Mouse (Mus musculus): Measurements from ENCODE around the gene Scn2b. TPM values are rescaled to one million over a fixed set of nuclear protein-coding genes. Genes with fewer than 3 reads are reported as not detected.

Gene Scn2b
- polyA plus RNA-seq, 1 experiment from 2014 or later = 1.4 TPM

DNA sequence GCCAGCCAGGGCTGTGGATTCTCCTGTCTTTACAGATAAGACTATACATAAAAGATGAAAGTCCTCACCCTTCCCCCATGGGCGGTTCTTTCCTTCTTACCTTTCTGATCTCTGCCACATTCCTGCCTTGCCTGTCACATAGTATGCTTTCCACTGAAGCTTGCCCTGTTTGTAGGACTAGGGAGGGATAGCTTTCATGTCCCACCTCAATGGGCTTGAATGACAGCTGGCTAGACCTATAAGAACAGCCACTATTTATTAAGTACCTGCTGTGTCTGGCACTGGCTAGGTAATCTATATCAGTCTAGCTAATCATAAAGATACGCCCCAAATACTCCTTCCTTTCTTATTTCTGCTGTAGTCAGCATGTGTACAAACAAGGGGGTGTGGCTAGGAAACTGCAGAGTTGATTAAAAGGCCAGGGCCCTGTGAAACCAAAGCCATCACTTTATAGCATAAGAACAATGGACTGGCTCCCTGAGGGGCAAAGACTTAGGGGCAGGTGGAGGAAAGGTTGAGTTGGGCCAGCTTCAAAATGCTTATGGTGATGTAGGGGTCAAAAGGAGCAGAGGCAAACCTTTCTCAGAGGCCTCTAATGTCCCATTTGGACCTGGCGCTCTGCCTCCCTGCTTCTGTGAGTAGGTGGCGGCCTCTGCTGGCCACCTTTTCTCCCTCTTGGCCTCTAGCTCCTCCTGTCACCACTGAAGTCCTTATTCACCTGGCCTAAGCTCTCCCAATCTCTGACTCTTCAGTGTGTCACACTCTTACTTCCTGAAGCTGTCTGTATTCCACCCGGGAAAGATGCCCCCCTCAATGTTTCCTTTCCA, 16.1 kb downstream of the Scn2b start:
- Histone ChIP-seq H3K4me3 (ENCODE audit: control insufficient read depth in 1 of 2, insufficient read depth in 1 of 2, low read depth in 1 of 2, low read length in 2 of 2) (no peak overlapping the region), H3K9me3 (ENCODE audit: control insufficient read depth, low read length) (no peaks in the 10 kb centered on the region), H3K27me3 (ENCODE audit: control insufficient read depth, insufficient read depth, low read length) (peaks cover 38% of the 10 kb centered on the region), H3K36me3 (ENCODE audit: control insufficient read depth, insufficient read depth, low read length) (no peaks in the 10 kb centered on the region), H3K9ac (ENCODE audit: low read length) (no peak overlapping the region), H3K27ac (replicated peaks in 1 of 2; ENCODE audit: control insufficient read depth in 1 of 2, insufficient read depth in 1 of 2, low read depth in 2 of 2, low read length in 2 of 2) (no peak overlapping the region), H3K4me2 (ENCODE audit: low read length) (no peak overlapping the region), H3K4me1 (ENCODE audit: control insufficient read depth in 2 of 2, insufficient read depth in 2 of 2, low read length in 2 of 2) (peaks cover 9 to 23% of the 10 kb centered on the region in 2 experiments)
- 21% methylated on average over 5 of the region's 5 CpGs for WGBS
- no peak for ATAC-seq (ENCODE audit: insufficient number of reproducible peaks, insufficient read depth, low FRiP score, low read depth)

DNA sequence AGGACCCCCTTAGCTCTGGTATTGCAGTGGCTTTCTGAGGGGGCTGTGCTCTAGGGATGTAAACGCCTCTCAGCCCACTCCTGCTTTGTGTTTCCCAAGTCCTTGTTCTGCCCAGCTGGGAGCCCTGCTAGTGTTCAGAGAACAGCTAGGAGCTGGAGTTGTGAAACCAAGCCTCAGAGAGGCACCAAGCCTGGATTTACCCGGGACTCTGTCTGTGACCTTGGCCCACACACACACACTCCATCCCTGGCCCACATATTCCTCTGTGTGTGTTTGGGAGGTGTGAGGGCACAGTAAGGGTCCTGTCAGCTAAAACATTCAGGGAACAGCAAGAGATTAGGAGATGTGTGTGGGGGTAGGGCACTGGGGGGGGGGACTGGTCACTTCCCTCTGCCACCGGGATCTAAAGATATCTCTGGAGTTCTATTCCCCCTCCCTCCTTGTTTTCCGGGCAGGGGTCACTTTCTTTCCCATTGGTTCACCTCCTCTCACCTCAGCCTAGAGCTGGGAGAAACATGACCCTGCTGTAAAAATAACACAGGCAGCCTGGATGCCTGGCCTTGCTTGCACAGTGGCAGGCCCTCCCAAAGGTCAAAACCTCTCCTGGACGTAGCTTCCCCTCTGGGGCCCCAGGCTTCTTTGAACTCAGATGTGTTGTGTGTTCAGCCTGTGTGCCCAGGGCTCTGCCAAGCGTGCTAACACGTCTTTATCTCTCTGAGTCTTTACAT, 19.0 kb downstream of the Scn2b start:
- WGBS = 9% methylated on average over 7 of the region's 7 CpGs
- Histone ChIP-seq H3K4me2 (ENCODE audit: low read length) (no peak overlapping the region), H3K36me3 (ENCODE audit: control insufficient read depth, insufficient read depth, low read length) (no peaks in the 10 kb centered on the region), H3K27me3 (ENCODE audit: control insufficient read depth, insufficient read depth, low read length) (peaks cover 66% of the 10 kb centered on the region), H3K4me1 (ENCODE audit: control insufficient read depth in 2 of 2, insufficient read depth in 2 of 2, low read length in 2 of 2) (peaks cover 9 to 27% of the 10 kb centered on the region in 2 experiments), H3K4me3 (ENCODE audit: control insufficient read depth in 1 of 2, insufficient read depth in 1 of 2, low read depth in 1 of 2, low read length in 2 of 2) (no peak overlapping the region), H3K27ac (replicated peaks in 1 of 2; ENCODE audit: control insufficient read depth in 1 of 2, insufficient read depth in 1 of 2, low read depth in 2 of 2, low read length in 2 of 2) (0 out of 4 replicates have a peak overlapping the region, but pooled peaks of 1 of the 2 experiments have one; percentile 1), H3K9me3 (ENCODE audit: control insufficient read depth, low read length) (no peaks in the 10 kb centered on the region), H3K9ac (ENCODE audit: low read length) (no peak overlapping the region)
- no peak for ATAC-seq (ENCODE audit: insufficient number of reproducible peaks, insufficient read depth, low FRiP score, low read depth)

DNA sequence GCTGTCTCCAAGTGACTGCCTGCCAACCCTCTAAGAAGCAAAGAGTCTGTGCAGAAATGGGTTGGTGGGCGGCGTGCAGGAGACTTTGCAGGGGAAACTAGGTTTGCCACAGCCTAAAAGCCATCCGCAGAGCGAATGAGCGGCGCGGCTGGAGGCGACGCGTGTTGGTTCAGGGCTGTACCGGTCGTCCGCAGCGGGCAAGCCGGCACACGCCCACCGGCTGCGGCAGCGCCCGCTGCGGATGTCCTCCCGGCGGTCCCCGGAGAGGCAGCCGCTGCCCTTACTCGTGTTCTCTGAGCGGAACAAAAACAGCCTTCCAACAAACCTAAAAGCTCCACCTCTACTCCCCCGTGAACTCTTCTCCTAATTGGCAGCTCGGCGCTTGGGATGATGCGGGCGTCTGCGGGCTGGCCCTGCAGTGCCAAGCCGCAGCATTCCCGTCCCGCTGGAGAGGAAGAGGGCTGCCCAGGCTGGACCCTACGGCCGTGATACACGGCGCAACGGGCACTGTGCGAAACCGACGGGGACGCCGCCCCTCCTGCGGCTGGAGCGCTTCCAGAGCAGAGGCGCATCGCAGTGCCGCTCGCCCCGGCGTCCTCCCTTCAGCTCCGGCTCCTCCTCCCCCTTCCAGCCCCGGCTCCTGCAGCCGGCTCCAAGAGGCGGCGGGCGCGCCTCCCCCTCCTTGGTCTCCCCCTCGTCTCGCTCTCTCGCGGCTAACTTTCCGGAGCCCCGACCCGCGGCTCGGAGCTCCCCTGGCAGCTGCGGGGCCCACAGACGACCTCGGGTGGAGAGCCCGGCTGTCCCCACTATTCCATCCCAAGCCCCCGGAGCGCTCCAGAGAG, 20.8 kb downstream of the Scn2b start, which contains the start of gene Scn4b:
Gene Scn4b, plus strand, starts transcription at position 205 of the 842 bp plus-strand sequence.
- Histone ChIP-seq H3K4me2 (ENCODE audit: low read length) (peak within 1 kb of the TSS; percentile 97), H3K27me3 (ENCODE audit: control insufficient read depth, insufficient read depth, low read length) (peaks cover 75% of the 10 kb centered on the region), H3K36me3 (ENCODE audit: control insufficient read depth, insufficient read depth, low read length) (no peaks in the 10 kb centered on the region), H3K9ac (ENCODE audit: low read length) (peak within 1 kb of the TSS; percentile 66), H3K4me1 (ENCODE audit: control insufficient read depth in 2 of 2, insufficient read depth in 2 of 2, low read length in 2 of 2) (peaks cover 9 to 27% of the 10 kb centered on the region in 2 experiments), H3K9me3 (ENCODE audit: control insufficient read depth, low read length) (no peaks in the 10 kb centered on the region), H3K4me3 (ENCODE audit: control insufficient read depth in 1 of 2, insufficient read depth in 1 of 2, low read depth in 1 of 2, low read length in 2 of 2) (peak within 1 kb of the TSS; percentile 54 to 56), H3K27ac (replicated peaks in 1 of 2; ENCODE audit: control insufficient read depth in 1 of 2, insufficient read depth in 1 of 2, low read depth in 2 of 2, low read length in 2 of 2) (no peak within 1 kb of the TSS)
- under 1% methylated on average over 74 of the region's 76 CpGs for WGBS
- ATAC-seq (ENCODE audit: insufficient number of reproducible peaks, insufficient read depth, low FRiP score, low read depth) = 0 out of 2 replicates have a peak, but pooled peaks have one; percentile 6

DNA sequence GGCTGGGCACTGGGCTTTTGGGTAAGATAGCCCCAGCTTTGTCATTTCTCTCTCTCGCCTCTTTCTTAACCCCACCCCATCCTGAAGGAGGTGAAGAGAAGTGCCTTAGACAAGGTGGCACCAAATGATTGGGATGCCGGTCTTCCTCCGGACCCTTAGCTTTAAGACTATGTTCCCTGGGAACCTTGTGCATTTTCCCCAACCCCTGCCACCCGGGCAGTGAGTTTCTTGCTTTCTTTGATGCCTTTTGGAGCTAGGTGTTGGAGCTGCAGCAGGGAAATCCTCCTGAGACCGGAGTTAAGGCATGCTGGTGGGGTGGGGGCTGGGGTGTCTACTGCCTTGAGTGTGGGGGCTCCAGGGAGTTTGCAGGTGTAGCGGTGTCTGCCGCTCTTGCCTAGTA, 21.5 kb downstream of the Scn2b start:
- peak overlapping the region; percentile 97 for H3K4me2 ChIP-seq (ENCODE audit: low read length)
- peaks cover 9 to 27% of the 10 kb centered on the region in 2 experiments for H3K4me1 ChIP-seq (ENCODE audit: control insufficient read depth in 2 of 2, insufficient read depth in 2 of 2, low read length in 2 of 2)
- H3K4me3 ChIP-seq (ENCODE audit: control insufficient read depth in 1 of 2, insufficient read depth in 1 of 2, low read depth in 1 of 2, low read length in 2 of 2) = peak overlapping the region; percentile 54 to 56
- ATAC-seq (ENCODE audit: insufficient number of reproducible peaks, insufficient read depth, low FRiP score, low read depth) = no peak
- 10% methylated on average over 7 of the region's 7 CpGs for WGBS
- H3K27ac ChIP-seq (replicated peaks in 1 of 2; ENCODE audit: control insufficient read depth in 1 of 2, insufficient read depth in 1 of 2, low read depth in 2 of 2, low read length in 2 of 2) = no peak overlapping the region
- peak overlapping the region; percentile 66 for H3K9ac ChIP-seq (ENCODE audit: low read length)
- no peaks in the 10 kb centered on the region for H3K36me3 ChIP-seq (ENCODE audit: control insufficient read depth, insufficient read depth, low read length)
- H3K27me3 ChIP-seq (ENCODE audit: control insufficient read depth, insufficient read depth, low read length) = peaks cover 79% of the 10 kb centered on the region
- no peaks in the 10 kb centered on the region for H3K9me3 ChIP-seq (ENCODE audit: control insufficient read depth, low read length)

DNA sequence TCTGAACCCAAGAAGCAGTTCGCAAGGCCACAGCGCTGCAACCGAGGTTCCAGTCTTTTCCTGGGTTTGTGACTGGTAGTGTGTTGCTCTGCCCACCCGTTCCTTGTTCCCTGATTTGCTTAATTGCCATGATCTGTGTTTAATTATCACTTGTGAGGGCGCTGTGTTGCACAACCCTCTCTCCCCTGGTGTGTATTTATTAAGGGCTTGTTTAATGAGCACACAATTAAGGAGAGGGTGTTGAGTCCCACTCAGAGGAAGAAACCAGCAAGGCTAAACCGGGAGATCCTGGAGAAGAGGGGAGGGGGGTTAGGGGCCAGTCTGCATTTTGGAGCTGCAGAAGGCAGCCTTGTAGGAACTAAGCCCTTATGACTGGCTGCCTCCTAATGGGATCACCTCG, 23.4 kb downstream of the Scn2b start:
- no peak overlapping the region for H3K4me2 ChIP-seq (ENCODE audit: low read length)
- no peak overlapping the region for H3K9ac ChIP-seq (ENCODE audit: low read length)

DNA sequence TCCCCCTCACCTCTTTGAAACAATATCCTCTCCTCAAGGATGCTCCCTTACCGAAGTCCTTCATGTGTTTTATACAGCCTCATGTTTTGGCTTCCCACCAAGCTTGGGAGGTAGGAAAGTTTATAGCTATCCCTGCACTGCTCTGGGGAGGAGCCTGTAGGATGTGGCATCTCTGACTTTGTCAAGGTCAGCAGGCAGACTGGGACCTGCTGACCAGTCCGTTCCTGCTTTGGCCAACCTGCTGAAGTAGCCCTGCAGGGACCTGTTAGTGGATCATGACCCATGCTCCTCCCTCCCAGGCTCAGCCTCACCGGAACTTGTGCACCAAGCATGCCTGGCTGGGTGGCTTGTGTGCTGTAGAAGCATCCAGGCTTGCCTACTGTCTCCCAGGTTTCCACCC, 25.1 kb downstream of the Scn2b start:
- H3K27me3 ChIP-seq (ENCODE audit: control insufficient read depth, insufficient read depth, low read length) = peaks cover 90% of the 10 kb centered on the region
- H3K36me3 ChIP-seq (ENCODE audit: control insufficient read depth, insufficient read depth, low read length) = no peaks in the 10 kb centered on the region
- no peak overlapping the region for H3K27ac ChIP-seq (replicated peaks in 1 of 2; ENCODE audit: control insufficient read depth in 1 of 2, insufficient read depth in 1 of 2, low read depth in 2 of 2, low read length in 2 of 2)
- no peaks in the 10 kb centered on the region for H3K9me3 ChIP-seq (ENCODE audit: control insufficient read depth, low read length)
- H3K4me1 ChIP-seq (ENCODE audit: control insufficient read depth in 2 of 2, insufficient read depth in 2 of 2, low read length in 2 of 2) = peaks cover 6 to 17% of the 10 kb centered on the region in 2 experiments; a peak in 3 of 4 replicates
- H3K4me3 ChIP-seq (ENCODE audit: control insufficient read depth in 1 of 2, insufficient read depth in 1 of 2, low read depth in 1 of 2, low read length in 2 of 2) = no peak overlapping the region
- H3K4me2 ChIP-seq (ENCODE audit: low read length) = no peak overlapping the region
- H3K9ac ChIP-seq (ENCODE audit: low read length) = no peak overlapping the region
- no peak for ATAC-seq (ENCODE audit: insufficient number of reproducible peaks, insufficient read depth, low FRiP score, low read depth)
- 45% methylated on average over 3 of the region's 3 CpGs for WGBS

More for the DNA sequence above, 23.4 kb downstream of the Scn2b start:
- H3K9me3 ChIP-seq (ENCODE audit: control insufficient read depth, low read length) = no peaks in the 10 kb centered on the region
- no peak for ATAC-seq (ENCODE audit: insufficient number of reproducible peaks, insufficient read depth, low FRiP score, low read depth)
- peaks cover 80% of the 10 kb centered on the region for H3K27me3 ChIP-seq (ENCODE audit: control insufficient read depth, insufficient read depth, low read length)
- no peak overlapping the region for H3K27ac ChIP-seq (replicated peaks in 1 of 2; ENCODE audit: control insufficient read depth in 1 of 2, insufficient read depth in 1 of 2, low read depth in 2 of 2, low read length in 2 of 2)
- WGBS = 73% methylated on average over 7 of the region's 7 CpGs
- no peak overlapping the region for H3K4me3 ChIP-seq (ENCODE audit: control insufficient read depth in 1 of 2, insufficient read depth in 1 of 2, low read depth in 1 of 2, low read length in 2 of 2)
- H3K36me3 ChIP-seq (ENCODE audit: control insufficient read depth, insufficient read depth, low read length) = no peaks in the 10 kb centered on the region
- H3K4me1 ChIP-seq (ENCODE audit: control insufficient read depth in 2 of 2, insufficient read depth in 2 of 2, low read length in 2 of 2) = peaks cover 13 to 30% of the 10 kb centered on the region in 2 experiments
